Mouse (Mus musculus) hindbrain, embryonic 11.5 days (tissue): ENCODE measurements at regions not wholly inside any gene's neighbourhood (a gene's known extent, or its start where the extent isn't known, plus 50 kb on each side); places are given as distances from the start of the nearest gene placed in this dataset.

ENCODE experiments used
- ATAC-seq: fragments of 200-750 bp; cut with Nextera tagmentation; 2 replicates; pipeline ENCODE4 v1.8.0; 2017; ENCODE audit warnings: mild to moderate bottlenecking, moderate TSS enrichment, moderate library complexity; ENCODE audit not compliant: low FRiP score
- DNase-seq: peaks from one replicate; pipeline ENCODE4 v3.0.0-alpha.2; 2015; ENCODE audit warnings: low spot score
- H3K27ac ChIP-seq: fragments of 300-500 bp; sonication (generic); 2 replicates; pipeline ENCODE4 v1.5.1; 2014; ENCODE audit warnings: mild to moderate bottlenecking, low read depth, low read length
- H3K27me3 ChIP-seq: fragments of 300-500 bp; sonication (generic); 2 replicates; pipeline ENCODE4 v1.6.1; 2014; ENCODE audit warnings: mild to moderate bottlenecking, low read length, moderate library complexity, mixed read lengths; ENCODE audit not compliant: control insufficient read depth, insufficient read depth
- H3K36me3 ChIP-seq: fragments of 300-500 bp; sonication (generic); 2 replicates; pipeline ENCODE4 v1.6.1; 2014; ENCODE audit warnings: mild to moderate bottlenecking, low read length, moderate library complexity, mixed read lengths; ENCODE audit not compliant: control insufficient read depth, insufficient read depth
- H3K4me1 ChIP-seq: fragments of 300-500 bp; sonication (generic); replicated peaks from 2 replicates; pipeline ENCODE4 v1.6.1; 2014; ENCODE audit warnings: low read length, mixed read lengths; ENCODE audit not compliant: control insufficient read depth, insufficient read depth
- H3K4me2 ChIP-seq: fragments of 300-500 bp; sonication (generic); replicated peaks from 2 replicates; pipeline ENCODE4 v1.6.1; 2014; ENCODE audit warnings: mild to moderate bottlenecking, low read depth, low read length
- H3K4me3 ChIP-seq: fragments of 300-500 bp; sonication (generic); 2 replicates; pipeline ENCODE4 v1.5.1; 2014; ENCODE audit warnings: low read depth, low read length
- H3K9ac ChIP-seq: fragments of 300-500 bp; sonication (generic); 2 replicates; pipeline ENCODE4 v1.6.1; 2014; ENCODE audit warnings: low read depth, low read length
- H3K9me3 ChIP-seq: fragments of 300-500 bp; sonication (generic); 2 replicates; pipeline ENCODE4 v1.6.1; 2016; ENCODE audit warnings: low read length; ENCODE audit not compliant: control insufficient read depth
- WGBS: fragments of 180-500 bp; shearing (Covaris S2); extraction: QIAGEN DNeasy Blood & Tissue Kit; methylation state at CpG from one replicate; pipeline ENCODE4 v1.1.7; 2014; 5-methylcytosine and 5-hydroxymethylcytosine counted together

DNA sequence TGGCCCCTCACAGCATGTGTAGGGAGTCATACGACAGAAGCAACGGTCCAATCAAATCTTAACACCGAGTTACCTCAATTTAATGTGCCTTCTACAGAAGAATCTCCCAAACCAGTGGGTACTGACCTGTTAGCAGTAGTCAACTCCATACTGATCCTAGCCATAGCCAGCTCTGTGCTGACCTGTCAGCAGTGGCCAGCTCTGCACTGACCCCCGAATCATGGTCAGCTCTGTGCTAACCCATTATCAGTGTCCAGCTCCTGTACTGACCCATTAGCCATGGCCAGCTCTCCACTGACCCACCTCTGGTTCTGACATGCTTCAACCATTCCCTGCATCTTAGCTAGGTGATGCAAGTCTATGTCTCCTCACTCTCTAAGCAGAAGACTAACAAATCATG is 451.3 kb upstream of the Cdh4 start:
- Histone ChIP-seq H3K4me3 (no peak overlapping the region), H3K36me3 (no peaks in the 10 kb centered on the region), H3K27me3 (no peaks in the 10 kb centered on the region; the same call in 1 of the 2 replicates), H3K4me2 (no peak overlapping the region), H3K9ac (no peak overlapping the region), H3K9me3 (no peaks in the 10 kb centered on the region), H3K4me1 (peaks cover 3% of the 10 kb centered on the region; the same call in 1 of the 2 replicates), H3K27ac (no peak overlapping the region)
- DNase-seq (no peak), ATAC-seq (no peak)
- WGBS: 87% methylated on average over 4 of the region's 4 CpGs

DNA sequence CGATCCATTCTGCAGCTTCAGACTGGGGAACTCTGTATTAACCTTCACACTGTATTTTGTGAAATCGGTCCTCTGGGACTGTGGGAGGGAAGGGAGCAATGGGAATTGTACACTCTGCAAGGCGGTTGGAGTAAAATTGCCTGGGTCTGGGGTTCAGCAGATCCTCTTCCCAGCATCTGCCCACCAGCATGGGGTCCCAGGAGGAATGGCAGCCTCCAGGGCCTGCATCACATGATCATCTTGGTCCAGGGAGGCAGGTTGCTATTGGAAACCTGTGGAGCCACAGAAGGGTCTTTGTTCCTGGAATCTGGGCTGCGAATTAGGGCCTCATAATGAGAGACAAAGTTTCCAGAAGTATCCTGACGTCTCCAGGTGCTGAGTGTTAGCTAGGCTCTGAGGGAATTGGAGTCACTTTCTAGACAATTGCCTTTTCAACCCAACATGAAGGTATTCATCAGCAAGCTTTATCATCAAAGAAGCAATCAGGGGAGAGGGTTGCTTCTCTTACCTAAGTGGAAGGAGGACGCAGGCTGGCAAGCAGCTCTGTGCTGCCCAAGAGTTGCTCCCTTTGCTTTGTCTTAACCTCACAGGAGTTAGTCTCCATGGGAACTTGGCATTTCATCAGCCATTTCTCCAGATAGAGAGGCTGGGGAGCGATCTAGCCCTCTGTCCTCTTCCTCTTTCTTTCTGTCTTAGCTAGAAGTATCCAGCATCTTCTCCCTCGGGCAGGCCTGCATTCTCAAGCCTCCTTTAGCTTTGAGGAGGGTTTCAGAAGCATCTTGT is 449.7 kb upstream of the Cdh4 start:
- Histone ChIP-seq H3K27me3 (no peaks in the 10 kb centered on the region; the same call in 1 of the 2 replicates), H3K9ac (no peak overlapping the region), H3K4me3 (no peak overlapping the region), H3K9me3 (no peaks in the 10 kb centered on the region), H3K4me1 (peaks cover 3% of the 10 kb centered on the region; the same call in 1 of the 2 replicates), H3K4me2 (no peak overlapping the region), H3K27ac (no peak overlapping the region), H3K36me3 (no peaks in the 10 kb centered on the region)
- ATAC-seq: no peak
- no peak for DNase-seq
- 65% methylated on average over 8 of the region's 8 CpGs for WGBS

DNA sequence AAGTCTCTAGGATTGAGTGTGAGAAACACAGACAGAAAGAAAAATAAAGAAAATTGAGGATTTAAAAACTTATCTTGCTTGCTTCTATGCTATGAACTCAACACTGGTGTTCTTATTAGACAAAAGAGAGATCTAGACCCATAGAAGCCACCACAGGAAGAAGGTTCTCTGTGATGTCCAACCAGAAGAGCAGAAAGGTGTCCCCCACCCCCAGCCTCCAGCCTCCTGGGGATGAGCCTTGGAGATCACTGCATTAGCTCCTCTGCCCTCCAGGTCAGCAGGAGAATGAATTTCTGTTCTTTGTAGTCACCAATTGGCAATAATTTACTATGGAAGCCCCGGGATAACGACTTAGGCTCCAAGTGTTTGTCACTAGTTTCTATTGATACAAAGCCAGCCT is 444.3 kb upstream of the Cdh4 start:
- no peak overlapping the region for H3K4me2 ChIP-seq

DNA sequence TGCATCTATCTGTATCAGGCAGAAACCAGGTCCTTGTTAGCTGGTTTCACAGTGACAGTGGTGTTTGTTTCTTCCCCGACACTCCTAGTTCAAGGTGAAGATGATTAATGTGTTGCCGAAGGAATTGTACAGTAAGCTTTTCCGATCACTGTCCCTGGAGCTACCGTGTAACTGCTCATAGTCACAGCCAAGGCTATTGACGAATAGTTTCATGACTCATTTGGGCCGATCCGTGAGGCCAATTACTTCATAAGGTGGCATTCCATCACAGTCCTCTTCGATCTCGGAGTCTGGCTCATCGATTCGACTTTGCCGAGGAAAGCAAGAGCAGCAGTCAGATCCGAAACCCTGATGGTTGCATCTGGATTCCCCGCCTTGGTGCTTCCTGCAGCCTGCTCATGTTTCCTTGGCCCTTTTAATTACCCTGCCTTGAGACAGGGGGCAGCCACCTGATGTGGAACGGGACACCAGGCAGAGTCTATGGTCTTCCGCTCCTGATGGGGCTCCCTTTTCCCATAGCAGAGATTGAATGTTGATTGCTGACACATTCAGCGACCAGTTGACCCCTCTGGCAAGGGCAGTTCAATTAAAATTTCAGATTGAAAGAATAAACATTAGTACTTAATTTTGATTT is 441.7 kb upstream of the Cdh4 start:
- DNase-seq: no peak
- WGBS: 74% methylated on average over 17 of the region's 17 CpGs

More for the DNA sequence above, 444.3 kb upstream of the Cdh4 start:
- DNase-seq: no peak
- 76% methylated on average over 2 of the region's 2 CpGs for WGBS
- Histone ChIP-seq H3K27me3 (no peaks in the 10 kb centered on the region), H3K27ac (no peak overlapping the region), H3K9ac (no peak overlapping the region), H3K4me3 (no peak overlapping the region), H3K4me1 (no peaks in the 10 kb centered on the region), H3K36me3 (no peaks in the 10 kb centered on the region), H3K9me3 (no peaks in the 10 kb centered on the region)
- ATAC-seq: no peak

DNA sequence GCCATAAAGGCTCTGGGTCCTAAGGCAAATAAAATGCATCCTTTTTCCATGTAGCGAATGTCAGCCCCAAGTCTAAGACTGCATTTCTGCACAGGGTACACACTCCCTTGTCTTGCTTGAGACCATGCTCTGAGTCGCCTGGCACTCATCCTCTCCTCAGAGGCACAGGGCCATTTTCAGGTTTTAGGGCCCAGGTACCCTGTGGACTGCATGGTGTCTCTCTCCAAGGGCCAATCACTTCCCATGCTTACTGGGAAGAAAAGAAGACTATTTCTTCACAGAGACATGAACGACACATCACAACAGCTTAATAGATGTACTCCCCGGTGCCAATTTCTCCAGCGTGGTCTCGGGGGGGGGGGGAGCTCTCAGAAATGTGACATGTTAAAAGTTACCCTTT is 434.5 kb upstream of the Cdh4 start:
- ATAC-seq: no peak
- Histone ChIP-seq H3K4me3 (no peak overlapping the region), H3K36me3 (no peaks in the 10 kb centered on the region), H3K27ac (no peak overlapping the region), H3K4me2 (no peak overlapping the region), H3K4me1 (no peaks in the 10 kb centered on the region), H3K9me3 (no peaks in the 10 kb centered on the region), H3K27me3 (no peaks in the 10 kb centered on the region), H3K9ac (no peak overlapping the region)
- WGBS: 86% methylated on average over 6 of the region's 6 CpGs
- no peak for DNase-seq

More for the DNA sequence above, 441.7 kb upstream of the Cdh4 start:
- H3K4me2 ChIP-seq: no peak overlapping the region
- no peak overlapping the region for H3K27ac ChIP-seq
- ATAC-seq: no peak
- no peak overlapping the region for H3K9ac ChIP-seq
- no peaks in the 10 kb centered on the region for H3K36me3 ChIP-seq
- no peaks in the 10 kb centered on the region for H3K9me3 ChIP-seq
- H3K4me3 ChIP-seq: no peak overlapping the region
- H3K27me3 ChIP-seq: no peaks in the 10 kb centered on the region
- H3K4me1 ChIP-seq: no peaks in the 10 kb centered on the region

DNA sequence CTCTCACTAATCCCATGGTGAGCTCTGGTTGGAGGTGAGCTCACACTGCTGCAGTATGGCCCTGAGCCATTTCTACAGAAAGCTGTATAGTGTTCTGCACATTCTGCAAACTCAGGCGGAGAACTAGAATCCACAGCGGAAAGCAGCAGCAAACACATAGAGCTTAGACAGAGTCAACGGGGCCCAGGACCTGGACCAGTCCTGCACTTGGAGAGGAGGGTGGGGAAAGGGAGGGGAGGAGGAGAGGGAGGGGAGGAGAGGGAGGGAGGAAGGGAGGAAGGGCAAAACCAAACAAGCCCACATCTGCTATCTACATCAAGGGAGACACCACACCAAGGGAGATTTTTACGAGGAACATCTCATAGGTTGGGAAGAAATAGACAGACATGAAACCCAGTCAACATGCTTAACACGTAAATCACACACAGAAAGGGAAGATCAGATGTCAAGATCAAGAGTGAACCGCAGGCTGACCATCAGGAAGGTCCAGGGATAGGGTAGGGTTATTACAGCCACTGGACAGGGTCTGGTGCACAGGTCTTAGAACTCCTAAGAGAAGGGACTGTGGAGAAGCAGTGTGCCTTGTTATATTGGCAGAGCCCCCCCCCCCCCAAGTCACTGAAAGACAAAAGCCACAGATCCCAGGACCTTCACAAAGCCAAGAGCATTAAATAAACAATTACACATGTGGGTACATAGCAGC is 428.2 kb upstream of the Cdh4 start:
- H3K27me3 ChIP-seq: no peaks in the 10 kb centered on the region
- no peak overlapping the region for H3K9ac ChIP-seq
- DNase-seq: no peak
- H3K9me3 ChIP-seq: no peaks in the 10 kb centered on the region
- no peak overlapping the region for H3K4me2 ChIP-seq
- no peak for ATAC-seq
- H3K4me3 ChIP-seq: no peak overlapping the region
- whole genome bisulfite sequencing: 74% methylated on average over 6 of the region's 6 CpGs
- H3K36me3 ChIP-seq: no peaks in the 10 kb centered on the region
- no peaks in the 10 kb centered on the region for H3K4me1 ChIP-seq
- no peak overlapping the region for H3K27ac ChIP-seq

DNA sequence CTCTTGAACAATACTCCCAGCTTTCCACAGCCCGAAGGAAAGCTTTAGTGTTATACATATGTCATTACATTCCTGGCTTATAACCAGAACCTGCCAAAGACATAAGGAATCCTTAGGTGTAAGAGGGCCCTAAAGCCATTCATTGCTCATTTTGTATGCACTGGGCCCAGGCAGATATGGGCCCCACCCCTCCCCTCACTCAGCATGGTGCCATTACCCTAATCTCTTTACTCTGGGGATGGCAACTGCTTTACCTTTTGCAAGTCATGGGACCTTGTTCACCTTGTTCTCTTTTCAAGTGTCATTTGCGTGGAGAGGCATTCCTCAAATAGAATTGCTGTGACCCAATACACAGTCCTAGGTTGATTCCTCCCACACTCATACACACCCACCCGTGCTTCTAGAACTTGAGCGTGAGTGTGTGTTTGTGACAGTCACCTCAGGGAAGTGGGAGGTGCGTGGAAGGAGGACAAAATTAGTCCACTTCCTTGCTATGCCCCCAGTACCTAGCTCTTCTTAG is 419.5 kb upstream of the Cdh4 start:
- Histone ChIP-seq H3K9me3 (no peaks in the 10 kb centered on the region), H3K27ac (no peak overlapping the region), H3K4me1 (no peaks in the 10 kb centered on the region), H3K4me3 (no peak overlapping the region), H3K27me3 (no peaks in the 10 kb centered on the region), H3K36me3 (no peaks in the 10 kb centered on the region), H3K9ac (no peak overlapping the region), H3K4me2 (no peak overlapping the region)
- ATAC-seq (no peak), DNase-seq (no peak)
- 75% methylated on average over 5 of the region's 5 CpGs for WGBS

DNA sequence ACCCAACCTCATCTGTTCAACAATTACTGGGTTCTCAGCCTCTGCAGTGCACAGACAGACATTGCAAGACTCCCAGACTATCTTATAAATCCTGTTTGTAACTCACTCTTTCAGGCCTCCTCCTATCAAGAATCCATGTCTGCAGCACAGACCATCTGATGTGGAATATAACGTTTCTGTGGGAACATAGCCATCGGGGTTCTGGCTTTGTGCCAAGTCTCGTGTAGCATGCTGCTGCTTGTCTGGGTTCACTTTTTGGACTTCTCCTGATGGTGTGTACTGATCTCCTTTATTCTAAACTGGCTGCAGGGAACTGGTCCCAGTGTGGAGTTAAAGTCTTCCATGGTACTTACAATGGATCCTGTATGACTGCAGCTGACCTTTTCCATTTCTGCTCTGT is 418.0 kb upstream of the Cdh4 start:
- no peak overlapping the region for H3K4me2 ChIP-seq
- DNase-seq: no peak
- no peak overlapping the region for H3K4me3 ChIP-seq
- no peaks in the 10 kb centered on the region for H3K27me3 ChIP-seq
- H3K36me3 ChIP-seq: no peaks in the 10 kb centered on the region
- ATAC-seq: no peak
- H3K4me1 ChIP-seq: no peaks in the 10 kb centered on the region
- H3K9me3 ChIP-seq: no peaks in the 10 kb centered on the region
- H3K27ac ChIP-seq: no peak overlapping the region
- H3K9ac ChIP-seq: no peak overlapping the region
- WGBS: 83% methylated on average over 3 of the region's 3 CpGs
